Mouse (Mus musculus): Measurements from ENCODE around the gene Cdc37. TPM values are rescaled to one million over a fixed set of nuclear protein-coding genes. Genes with fewer than 3 reads are reported as not detected.

Cdc37 gene
- polyA plus RNA-seq (2012; fragmentation: generic; extraction: Trizol), result 100 to 1,000 TPM; 230 to 298 TPM

DNA sequence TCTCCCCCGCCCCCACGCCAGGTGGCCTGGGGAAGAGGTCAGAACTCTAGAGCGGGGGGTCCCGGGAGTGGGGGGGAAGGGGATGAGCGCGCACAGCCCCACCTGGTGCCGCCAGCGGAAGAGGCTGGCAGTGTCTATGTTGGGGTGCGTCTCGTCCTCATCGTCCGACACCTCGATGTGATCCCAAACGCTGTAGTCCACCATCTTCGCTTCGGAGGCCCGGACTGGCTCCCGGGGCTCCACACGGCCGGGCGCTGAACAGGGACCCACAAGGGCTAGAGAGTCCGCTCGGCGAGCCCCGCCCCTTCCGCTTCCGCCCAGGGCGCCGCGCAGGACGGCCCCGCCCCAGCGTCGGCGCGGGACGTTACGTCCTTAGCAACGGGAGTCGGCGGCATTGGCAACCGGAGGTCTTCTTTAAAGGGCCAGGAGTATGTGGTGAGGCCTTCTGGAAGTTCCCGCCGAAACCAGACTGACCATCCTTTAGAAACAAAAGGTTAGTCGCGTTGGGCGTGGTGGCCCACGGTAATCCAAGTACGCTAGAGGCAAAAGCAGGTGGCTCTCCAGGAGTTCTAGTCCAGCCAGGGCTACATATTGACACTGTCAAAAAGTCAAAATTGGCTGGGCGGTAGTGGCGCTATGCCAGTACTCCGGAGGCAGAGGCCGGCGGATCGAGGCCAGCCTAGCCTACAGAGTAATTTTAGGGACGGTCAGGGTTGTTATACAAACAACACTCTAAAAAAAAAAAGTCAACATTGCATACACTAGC is at the start of gene Cdc37:
Cdc37 (minus strand) TSS at position 329 of the 766 bp plus-strand sequence.

DNA sequence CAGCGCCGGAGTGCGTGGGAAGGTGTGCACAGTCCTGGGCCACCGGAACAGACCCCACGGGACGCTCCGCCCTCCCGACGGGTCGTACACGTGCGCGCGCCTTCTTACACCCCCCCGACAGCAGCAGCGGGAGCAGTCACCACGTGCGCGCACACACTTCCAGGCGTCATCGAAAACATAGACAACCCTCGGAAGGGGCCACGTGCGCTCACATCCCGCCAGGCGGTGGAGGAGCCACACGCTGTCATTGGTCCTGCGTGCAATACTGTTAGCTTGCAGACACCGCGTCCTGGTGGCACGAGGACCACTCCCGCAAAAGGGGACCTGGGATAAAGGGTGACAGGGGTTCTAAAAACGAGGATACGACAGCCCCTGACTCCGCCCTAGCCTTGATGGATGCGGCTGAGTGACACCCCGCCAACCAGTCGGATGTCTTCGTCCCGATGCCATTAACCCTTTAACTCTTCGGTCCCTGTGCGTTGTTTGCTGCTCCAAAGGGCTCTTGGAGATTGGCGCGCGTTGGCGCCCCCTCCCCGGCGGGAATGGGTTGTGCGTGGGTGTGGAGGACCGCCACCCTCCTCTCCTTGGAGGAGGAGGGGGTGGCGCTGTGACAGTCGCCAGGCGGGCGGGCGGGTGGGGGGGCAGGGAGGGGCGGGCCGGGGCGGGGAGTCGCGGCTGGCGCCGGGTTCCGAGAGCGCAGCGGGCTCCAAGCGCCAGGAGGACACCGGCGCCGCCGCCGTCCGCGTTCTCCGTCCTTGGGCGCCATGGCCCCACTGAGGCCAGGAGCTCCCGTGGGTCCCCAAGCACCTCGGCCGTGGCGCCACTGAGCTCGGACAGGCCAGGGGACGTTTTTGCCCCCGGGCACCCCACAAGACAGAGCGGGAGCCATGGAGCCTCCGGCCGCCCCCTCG is 15.5 kb upstream of the Cdc37 start, which contains the start of gene Pde4a:
Pde4a (plus strand) TSS at position 674 of the 911 bp plus-strand sequence.

DNA sequence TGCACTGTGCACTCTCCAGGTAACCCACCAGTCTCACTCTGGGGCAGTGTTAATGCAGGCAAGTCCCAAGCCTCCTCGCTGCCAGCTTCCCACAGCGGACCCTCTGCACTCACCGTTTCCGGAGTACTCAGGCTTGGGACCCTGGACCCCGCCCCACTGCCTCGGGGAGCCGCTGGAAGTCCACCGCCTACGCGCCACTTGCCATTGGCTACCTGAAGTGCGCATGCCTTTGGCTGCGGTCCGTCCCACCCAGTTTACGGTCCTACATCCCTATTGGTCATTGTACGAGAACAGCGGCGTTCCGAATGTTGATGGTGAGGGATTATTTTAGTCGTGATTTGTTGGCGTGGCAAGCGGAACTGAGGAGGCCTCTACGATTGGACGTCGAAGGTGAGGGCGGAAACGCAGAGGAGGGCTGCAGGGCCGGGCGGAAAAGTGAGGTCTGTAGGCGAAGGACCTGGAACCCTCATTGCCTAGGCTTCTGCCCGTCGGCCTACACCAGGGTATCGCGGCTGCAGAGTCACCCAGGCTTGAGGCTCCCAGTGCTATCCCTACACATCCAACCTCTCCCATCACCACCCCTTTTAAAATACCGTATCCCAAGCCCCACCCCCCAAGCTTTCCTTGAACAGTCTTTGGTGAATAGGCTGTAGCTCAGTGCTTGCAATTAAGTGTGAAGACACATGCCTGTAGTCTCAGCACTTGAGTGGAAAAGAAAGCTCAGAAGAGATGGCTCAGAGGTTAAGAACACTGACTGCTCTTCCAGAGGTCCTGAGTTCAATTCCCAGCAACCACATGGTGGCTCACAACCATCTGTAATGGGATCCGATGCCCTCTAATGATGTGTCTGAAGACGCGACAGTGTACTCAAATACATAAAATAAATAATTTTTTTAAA is 18.5 kb downstream of the Cdc37 start, which contains the start of gene Tyk2:
Tyk2 (minus strand) TSS at position 185 of the 898 bp plus-strand sequence.

DNA sequence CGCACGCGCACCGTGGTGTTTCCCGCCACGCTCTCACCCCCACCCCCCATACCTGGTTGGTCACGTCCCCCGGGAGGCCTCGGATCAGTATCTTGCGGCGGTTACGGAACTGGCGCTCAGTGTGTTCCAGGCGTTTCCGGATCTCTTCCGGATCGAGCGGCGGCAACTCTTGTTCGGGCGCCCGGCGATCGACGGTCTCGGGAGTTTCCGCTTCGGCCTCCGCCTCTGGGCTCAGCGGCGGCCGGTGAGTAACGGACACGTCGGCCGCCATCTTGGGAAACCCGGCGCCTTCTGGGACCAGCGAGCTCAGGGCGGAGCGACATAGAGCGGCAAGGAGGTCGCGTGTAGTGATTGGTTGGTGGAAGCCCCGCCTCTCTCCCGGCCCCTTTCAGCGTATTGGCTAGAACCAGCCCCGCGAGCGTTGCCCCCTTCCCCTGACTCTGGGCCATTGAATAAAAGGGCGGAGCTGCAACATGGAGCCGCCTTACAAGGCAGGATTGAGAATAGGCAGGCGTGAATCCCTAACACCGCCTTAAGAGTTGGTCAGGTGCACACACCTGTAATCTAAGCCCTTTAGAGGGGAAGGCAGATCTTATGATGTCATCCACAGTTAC is 58.0 kb downstream of the Cdc37 start, which contains the start of the genes Gm38431 and Raver1:
Gm38431 (minus strand) TSS at position 291 of the 614 bp plus-strand sequence.
Raver1 (minus strand) TSS at position 302 of the 614 bp plus-strand sequence.

Other genes starting within 250 kb of the Cdc37 start
- gene Dnmt1, start 190.1 kb downstream of the Cdc37 start, polyA plus RNA-seq (2012; fragmentation: generic; extraction: Trizol), result 10 to 100 TPM; 22.4 to 29.1 TPM
- 10 to 100 TPM; 11.7 to 27.7 TPM for gene S1pr2, start 173.2 kb downstream of the Cdc37 start, polyA plus RNA-seq (2012; fragmentation: generic; extraction: Trizol)
- gene Mrpl4, start 147.2 kb downstream of the Cdc37 start, polyA plus RNA-seq (2012; fragmentation: generic; extraction: Trizol), result 100 to 1,000 TPM; 124 to 136 TPM
- under 1 TPM; 0.04 to 0.99 TPM for gene Icam1, start 134.0 kb downstream of the Cdc37 start, polyA plus RNA-seq (2012; fragmentation: generic; extraction: Trizol)
- under 1 TPM; 0.08 to 0.52 TPM for gene Icam4, start 120.6 kb downstream of the Cdc37 start, polyA plus RNA-seq (2012; fragmentation: generic; extraction: Trizol)
- 1 to 10 TPM in 1 of 2 experiments, under 1 TPM in 1; 0.25 to 7.9 TPM for gene Icam5, start 117.9 kb downstream of the Cdc37 start, polyA plus RNA-seq (2012; fragmentation: generic; extraction: Trizol)
- under 1 TPM in 1 of 2 experiments, not detected in 1; 0.57 TPM for gene Zglp1, start 82.9 kb downstream of the Cdc37 start, polyA plus RNA-seq (2012; fragmentation: generic; extraction: Trizol)
- under 1 TPM; 0.52 to 0.88 TPM for gene Gm49373, start 76.9 kb downstream of the Cdc37 start, polyA plus RNA-seq (2012; fragmentation: generic; extraction: Trizol)
- gene Fdx1l, start 76.4 kb downstream of the Cdc37 start, polyA plus RNA-seq (2012; fragmentation: generic; extraction: Trizol), result 10 to 100 TPM; 58.9 to 94.5 TPM
- gene Gm38431, start 58.0 kb downstream of the Cdc37 start, polyA plus RNA-seq (2012; fragmentation: generic; extraction: Trizol), result 1 to 10 TPM in 1 of 2 experiments, under 1 TPM in 1; 0.99 to 1.5 TPM
- gene Raver1, start 58.0 kb downstream of the Cdc37 start, polyA plus RNA-seq (2012; fragmentation: generic; extraction: Trizol), result 10 to 100 TPM; 46.3 to 49.8 TPM
- 10 to 100 TPM in 1 of 2 experiments, 1 to 10 TPM in 1; 5.3 to 10.9 TPM for gene Tyk2, start 18.7 kb downstream of the Cdc37 start, polyA plus RNA-seq (2012; fragmentation: generic; extraction: Trizol)
- gene Pde4a, start 15.7 kb upstream of the Cdc37 start, polyA plus RNA-seq (2012; fragmentation: generic; extraction: Trizol), result 10 to 100 TPM in 1 of 2 experiments, 1 to 10 TPM in 1; 4.1 to 10.6 TPM
- gene Keap1, start 89.4 kb upstream of the Cdc37 start, polyA plus RNA-seq (2012; fragmentation: generic; extraction: Trizol), result 10 to 100 TPM; 29.4 to 56.7 TPM
- under 1 TPM in 1 of 2 experiments, not detected in 1; 0.07 TPM for gene S1pr5, start 98.5 kb upstream of the Cdc37 start, polyA plus RNA-seq (2012; fragmentation: generic; extraction: Trizol)
- gene Atg4d, start 115.3 kb upstream of the Cdc37 start, polyA plus RNA-seq (2012; fragmentation: generic; extraction: Trizol), result 10 to 100 TPM; 18.7 to 19.6 TPM
- gene Kri1, start 138.0 kb upstream of the Cdc37 start, polyA plus RNA-seq (2012; fragmentation: generic; extraction: Trizol), result 10 to 100 TPM; 14.1 to 22.0 TPM
- 10 to 100 TPM; 21.1 to 59.7 TPM for gene Cdkn2d, start 141.4 kb upstream of the Cdc37 start, polyA plus RNA-seq (2012; fragmentation: generic; extraction: Trizol)
- gene Ap1m2, start 162.4 kb upstream of the Cdc37 start, polyA plus RNA-seq (2012; fragmentation: generic; extraction: Trizol), result under 1 TPM in 1 of 2 experiments, not detected in 1; 0.06 TPM
- 10 to 100 TPM; 11.5 to 67.6 TPM for gene Slc44a2, start 170.7 kb upstream of the Cdc37 start, polyA plus RNA-seq (2012; fragmentation: generic; extraction: Trizol)
- gene Ilf3, start 217.9 kb upstream of the Cdc37 start, polyA plus RNA-seq (2012; fragmentation: generic; extraction: Trizol), result 10 to 100 TPM; 12.3 to 78.0 TPM